9 mouse cellular contexts compared by ENCODE assay signal in the genomic region with DNA sequence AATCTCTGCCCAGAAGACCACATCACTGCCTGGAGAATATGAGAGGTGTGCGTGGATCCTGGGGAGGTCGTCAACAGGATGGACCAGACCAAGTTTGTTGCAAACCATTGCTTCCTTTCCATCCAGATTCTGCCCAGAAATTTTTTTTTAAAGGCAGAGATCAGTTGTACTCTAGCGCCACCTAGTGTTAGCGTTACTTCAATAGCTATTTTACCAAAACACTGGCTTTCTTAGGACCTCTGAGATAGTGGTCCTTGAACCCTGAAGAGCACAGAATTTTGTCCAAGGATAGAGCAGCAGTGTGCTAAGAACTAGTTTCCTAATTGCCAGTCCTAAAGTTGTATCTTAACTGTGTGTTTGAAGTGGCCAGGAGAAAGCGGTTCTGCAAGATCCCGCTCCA. TPM values are rescaled to one million over a fixed set of nuclear protein-coding genes. Genes with fewer than 3 reads are reported as not detected.
DNase-seq lines count a peak whose midpoint lies in the region; ATAC-seq and TF ChIP-seq lines count a peak whose summit lies in the region.
"Had no signal": no experiment of that assay in that cellular context is flagged by ENCODE, and none has a peak within 500 bp of the region (broad histone marks: within the 10 kb centered on the region; RNA-seq: fewer than 3 reads in every experiment).

No protein-coding gene starts in this region.

- no peak overlapping the region for H3K4me2 ChIP-seq in intestine, embryonic 16.5 days (ENCODE audit: low read depth, low read length)
- no peak overlapping the region for H3K4me2 ChIP-seq in stomach, postnatal 0 days (replicated peaks; ENCODE audit: low read depth)
- H3K4me2 ChIP-seq: heart, embryonic 13.5 days had no signal

- no peaks in the 10 kb centered on the region for H3K4me1 ChIP-seq in intestine, embryonic 16.5 days (ENCODE audit: control insufficient read depth, insufficient read depth, low read length)
- no peaks in the 10 kb centered on the region for H3K4me1 ChIP-seq in stomach, postnatal 0 days (replicated peaks; ENCODE audit: control insufficient read depth, insufficient read depth)

- no peaks in the 10 kb centered on the region for H3K9me3 ChIP-seq in intestine, embryonic 16.5 days (ENCODE audit: control insufficient read depth, low read length)
- H3K9me3 ChIP-seq in stomach, postnatal 0 days (ENCODE audit: control insufficient read depth, low read length) = no peaks in the 10 kb centered on the region
- H3K9me3 ChIP-seq: heart, embryonic 13.5 days had no signal

- no peak overlapping the region for H3K9ac ChIP-seq in intestine, embryonic 16.5 days (ENCODE audit: low read depth, low read length)
- no peak overlapping the region for H3K9ac ChIP-seq in stomach, postnatal 0 days (ENCODE audit: low read length)
- H3K9ac ChIP-seq: heart, embryonic 13.5 days had no signal

- no peak overlapping the region for H3K4me3 ChIP-seq in intestine, embryonic 16.5 days (ENCODE audit: low read length)
- H3K4me3 ChIP-seq in stomach, postnatal 0 days (ENCODE audit: low read depth, low read length) = no peak overlapping the region
- H3K4me3 ChIP-seq: heart, embryonic 13.5 days had no signal

- peak; percentile 51 for DNase-seq in adrenal gland, postnatal 10 days
- no peak for DNase-seq in adrenal gland, adult 8-10 months
- peak; percentile 5 to 20 for DNase-seq in spleen, postnatal 10 days (ENCODE audit: low spot score in 2 of 2)
- no peak for DNase-seq in spleen, adult 18-20 months
- DNase-seq in embryo, embryonic 11.5 days (ENCODE audit: low read depth, low spot score) = peak; percentile 64
- DNase-seq in stomach, postnatal 0 days (ENCODE audit: low spot score) = peak; percentile 24

- no peaks in the 10 kb centered on the region for H3K36me3 ChIP-seq in intestine, embryonic 16.5 days (ENCODE audit: control insufficient read depth, insufficient read depth, low read length)
- no peaks in the 10 kb centered on the region for H3K36me3 ChIP-seq in stomach, postnatal 0 days (ENCODE audit: control insufficient read depth, insufficient read depth, low read length)
- H3K36me3 ChIP-seq: heart, embryonic 13.5 days had no signal

- ATAC-seq in intestine, embryonic 16.5 days = peak; percentile 60; the same call in 1 of the 2 replicates
- peak; percentile 43; the same call in 1 of the 2 replicates for ATAC-seq in megakaryocyte, adult 5-6 weeks (ENCODE audit: poor library complexity, severe bottlenecking)
- no peak for ATAC-seq in stomach, postnatal 0 days (ENCODE audit: low FRiP score, low TSS enrichment)

- TF ChIP-seq EP300 in stomach, postnatal 0 days (optimal IDR thresholded peaks at IDR 0.05) = no peak

- no peaks in the 10 kb centered on the region for H3K27me3 ChIP-seq in intestine, embryonic 16.5 days (replicated peaks; ENCODE audit: control insufficient read depth, insufficient read depth, low read length)
- no peaks in the 10 kb centered on the region for H3K27me3 ChIP-seq in stomach, postnatal 0 days (ENCODE audit: control insufficient read depth, insufficient read depth, low read length)
- H3K27me3 ChIP-seq: heart, embryonic 13.5 days had no signal

- H3K27ac ChIP-seq in intestine, embryonic 16.5 days (ENCODE audit: low read length) = no peak overlapping the region
- H3K27ac ChIP-seq in stomach, postnatal 0 days (replicated peaks) = no peak overlapping the region
- H3K27ac ChIP-seq: heart, embryonic 13.5 days had no signal

- 26% methylated on average over 6 of the region's 6 CpGs for WGBS in intestine, embryonic 16.5 days
- WGBS in stomach, postnatal 0 days = 25% methylated on average over 6 of the region's 6 CpGs

- TF ChIP-seq CTCF in stomach, postnatal 0 days (IDR thresholded peaks at IDR 0.05; ENCODE audit: low read depth) = peak; percentile 85

RNA-seq across cellular contexts. Expression of gene Gm10181, which starts 47.6 kb away (rescaled TPM):
- not detected for total RNA-seq in adrenal gland, postnatal 10 days (2021)
- total RNA-seq in adrenal gland, adult 8-10 months (2022) = not detected
- not detected in 2 replicates for polyA plus RNA-seq in intestine, embryonic 16.5 days (2015; fragmentation: Nextera tagmentation; extraction: Ambion mirVana)
- not detected in 2 replicates for total RNA-seq in megakaryocyte, adult 5-6 weeks (2015)
- not detected in 2 replicates for total RNA-seq in megakaryocyte, adult 5-6 weeks (2017)
- polyA plus RNA-seq in stomach, postnatal 0 days (2015; fragmentation: Nextera tagmentation; extraction: Ambion mirVana) = not detected in 2 replicates
- polyA plus RNA-seq: heart, embryonic 13.5 days had no signal

Comparison
In these comparisons a context has a peak if more than half of its experiments do, and no peak if none do; other contexts are left out.
1. DNase-seq: peak in adrenal gland, postnatal 10 days (single experiment), spleen, postnatal 10 days (2 of 2), embryo, embryonic 11.5 days (single experiment) and stomach, postnatal 0 days (single experiment); none in adrenal gland, adult 8-10 months (single experiment) and spleen, adult 18-20 months (0 of 2).